Mouse (Mus musculus): ENCODE results near the gene Ripply2.

GRCm38 (mm10) chr9:87032196-87032595 is 16.9 kb downstream of the Ripply2 start:
- TF ChIP-seq CTCF (IDR thresholded peaks at IDR 0.05; ENCODE audit: extremely low read depth, insufficient read depth, insufficient read length, insufficient replicate concordance) (no peak), POLR2A (IDR thresholded peaks at IDR 0.05; ENCODE audit: low read depth, low read length) (no peak)
